Mouse (Mus musculus) erythroblast, adult 5-6 weeks (primary cell): ENCODE results near the gene Hist1h2be. TPM values are rescaled to one million over a fixed set of nuclear protein-coding genes. Genes with fewer than 3 reads are reported as not detected.
"Not testable (repeated sequence)": the region's sequence is repeated elsewhere in the genome, so short reads cannot be mapped to it uniquely, and the experiment has no call there.

Experiments used
- ATAC-seq: replicated peaks from 2 replicates; pipeline ENCODE4 v1.8.0; 2016; ENCODE audit warnings: moderate number of reproducible peaks, mild to moderate bottlenecking, moderate TSS enrichment, inconsistent platforms; ENCODE audit not compliant: poor library complexity, low FRiP score, severe bottlenecking
- total RNA-seq, 2 experiments: library from RNA; stranded (forward) in 1 of 2; stranded (reverse) in 1 of 2; fragments of 150-400 nt in 1 of 2; fragments of 200-764, 138-1000 nt in 1 of 2; gene quantifications; 2 replicates each; pipeline versions ENCODE4 v1.2.3 to v1.2.4; 2015 to 2017; ENCODE audit warnings: low replicate concordance in 2 of 2

Hist1h2be gene
- total RNA-seq, 2 experiments from 2014 or later: 6.7 to 69.9 TPM

DNA sequence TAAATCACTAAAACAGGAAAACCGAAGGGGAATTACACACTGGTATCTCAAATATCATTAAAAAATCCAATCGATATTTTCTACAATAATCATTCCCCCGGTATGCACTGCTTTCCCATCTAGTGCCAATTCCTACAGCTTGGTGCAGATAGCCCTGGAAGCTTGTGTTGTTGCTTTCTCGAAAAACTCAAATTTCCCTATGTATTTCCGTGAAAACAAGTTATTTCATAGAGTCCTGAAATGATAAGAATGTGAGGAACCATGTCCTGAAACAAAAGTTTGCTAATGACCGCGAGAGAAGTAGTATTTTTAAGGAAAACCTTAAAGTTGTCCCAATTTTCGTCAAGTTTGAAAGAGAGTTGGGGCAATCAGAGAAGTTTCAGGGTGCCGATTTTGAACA is 66.5 kb downstream of the Hist1h2be start:
- no peak for ATAC-seq

DNA sequence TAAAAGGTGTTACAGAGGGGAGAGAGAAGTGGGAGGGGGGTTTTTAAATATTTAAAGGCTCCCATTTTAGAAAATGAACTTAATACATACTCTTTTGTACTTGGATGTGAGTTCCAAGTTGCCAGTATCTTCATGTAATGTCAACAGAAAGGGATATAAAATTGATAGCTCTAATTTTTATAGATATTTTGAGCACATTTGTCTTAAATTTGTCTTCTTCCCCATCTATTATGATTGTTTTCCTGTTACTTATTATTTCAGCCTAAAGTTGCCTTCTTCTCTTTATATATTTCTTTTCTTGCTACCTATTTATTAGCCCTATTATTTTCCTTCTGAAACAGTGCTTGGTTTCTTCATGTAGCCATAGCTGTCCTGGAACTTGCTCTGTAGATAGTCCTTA is 68.0 kb downstream of the Hist1h2be start, which contains the start of gene Hist1h1d:
Hist1h1d (plus strand) TSS at position 301 of the 400 bp plus-strand sequence.
- ATAC-seq: no peak

DNA sequence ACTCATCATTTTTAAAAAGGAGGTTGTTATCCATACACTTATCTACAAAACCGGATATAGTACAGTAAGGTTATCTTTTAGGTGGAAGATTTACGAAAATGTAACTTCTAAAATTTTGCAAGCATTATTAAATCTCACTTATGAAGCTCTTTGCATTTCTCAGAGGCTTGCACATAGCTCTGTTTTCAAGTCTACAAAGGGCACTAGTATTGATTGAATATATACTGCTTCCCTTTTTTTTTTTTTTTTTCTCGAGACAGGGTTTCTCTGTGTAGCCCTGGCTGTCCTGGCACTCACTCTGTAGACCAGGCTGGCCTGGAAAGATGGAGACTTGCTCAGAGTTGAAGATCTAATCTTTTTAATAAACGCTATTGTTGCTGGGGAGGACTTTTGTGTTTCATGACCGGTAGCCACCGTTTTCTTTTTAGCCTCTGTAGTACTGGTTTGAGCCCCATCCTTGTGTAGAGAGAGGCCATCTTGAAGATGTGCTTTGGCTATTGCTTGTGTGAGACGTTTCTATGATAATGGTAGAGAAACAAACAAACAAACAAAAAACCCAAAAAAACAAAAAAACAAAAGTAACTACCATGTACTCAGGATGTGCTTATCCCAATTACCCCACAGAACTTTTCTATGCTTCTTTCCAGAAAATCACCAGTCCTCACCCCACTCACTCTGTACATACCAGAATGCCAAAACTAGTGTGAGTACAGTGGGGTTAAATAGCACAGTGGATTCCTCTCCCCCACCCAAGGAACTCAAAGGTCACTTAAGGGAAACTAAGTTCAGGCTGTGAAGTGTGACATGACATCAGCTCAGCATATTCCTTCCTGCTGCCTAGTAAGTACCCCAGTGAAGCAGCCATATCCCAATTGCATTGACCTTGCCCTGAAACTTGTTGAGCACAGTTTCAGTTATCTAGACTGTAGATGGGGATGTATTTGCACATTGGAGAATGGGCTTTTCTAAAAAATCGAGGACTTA is 68.7 kb downstream of the Hist1h2be start:
- ATAC-seq: no peak

DNA sequence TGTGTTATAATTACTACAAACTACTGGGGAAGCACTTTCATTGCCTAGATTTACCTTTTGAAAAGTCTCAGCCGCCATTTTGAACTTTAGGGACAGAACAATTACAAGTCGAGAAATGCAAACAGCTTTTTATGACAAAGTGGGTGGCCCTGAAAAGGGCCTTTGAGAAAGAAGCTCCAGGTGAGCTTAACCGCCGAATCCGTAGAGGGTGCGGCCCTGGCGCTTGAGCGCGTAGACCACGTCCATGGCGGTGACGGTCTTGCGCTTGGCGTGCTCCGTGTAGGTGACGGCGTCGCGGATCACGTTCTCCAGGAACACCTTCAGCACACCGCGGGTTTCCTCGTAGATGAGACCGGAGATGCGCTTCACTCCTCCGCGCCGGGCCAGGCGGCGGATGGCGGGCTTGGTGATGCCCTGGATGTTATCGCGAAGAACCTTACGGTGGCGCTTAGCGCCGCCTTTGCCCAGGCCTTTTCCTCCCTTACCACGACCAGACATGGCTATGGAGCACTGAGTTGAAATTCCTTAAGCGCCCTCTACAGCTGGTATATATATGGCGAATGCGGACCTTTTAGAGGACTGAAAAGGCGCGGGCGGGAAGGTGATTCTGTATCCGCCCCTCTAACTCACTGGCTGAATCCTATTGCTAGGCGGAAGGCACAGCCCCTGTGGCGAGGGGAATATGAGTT is 69.6 kb downstream of the Hist1h2be start, which contains the start of gene Hist1h4f:
Hist1h4f (minus strand) TSS at position 503 of the 689 bp plus-strand sequence.
- ATAC-seq: peak; percentile 51

DNA sequence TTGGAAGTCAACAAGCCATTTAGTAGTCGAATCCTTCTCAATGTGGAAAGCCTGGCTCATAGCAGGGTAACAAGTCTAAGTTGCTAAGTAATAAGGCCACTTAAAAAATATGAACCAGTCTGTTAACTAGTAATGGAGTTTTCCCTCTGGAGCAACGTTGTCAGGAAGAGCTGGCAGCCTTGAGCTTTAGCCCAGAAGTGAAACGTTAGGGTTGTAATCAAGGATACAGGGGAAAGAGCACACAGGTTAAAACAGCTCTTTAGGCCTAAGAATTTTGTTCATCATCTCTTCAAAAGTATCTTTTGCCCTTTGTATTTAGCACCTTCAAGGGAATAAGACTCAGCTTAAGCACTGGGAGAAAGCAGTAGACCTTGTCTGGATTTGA is 70.2 kb downstream of the Hist1h2be start:
- ATAC-seq: peak; percentile 4; the same call in 1 of the 2 replicates

DNA sequence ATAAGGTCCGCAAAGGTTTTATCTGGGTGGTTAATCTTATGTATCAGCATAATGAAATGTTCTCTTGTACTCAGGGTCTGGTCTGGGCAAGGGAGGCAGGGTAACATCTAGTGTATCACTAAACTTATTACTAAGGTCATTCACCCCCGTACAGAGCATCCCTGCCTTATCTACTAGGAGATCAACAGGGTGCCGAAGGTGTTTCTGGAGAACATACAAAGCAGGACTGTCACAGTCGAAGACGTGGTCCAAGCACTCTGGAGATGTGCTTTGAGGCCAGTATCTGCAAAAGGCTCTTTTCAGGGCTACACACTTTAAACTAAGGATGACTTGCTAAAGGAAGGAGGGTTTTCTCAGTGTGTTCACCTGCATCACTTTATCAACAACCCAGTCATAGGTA is 74.2 kb downstream of the Hist1h2be start:
- ATAC-seq: no peak

DNA sequence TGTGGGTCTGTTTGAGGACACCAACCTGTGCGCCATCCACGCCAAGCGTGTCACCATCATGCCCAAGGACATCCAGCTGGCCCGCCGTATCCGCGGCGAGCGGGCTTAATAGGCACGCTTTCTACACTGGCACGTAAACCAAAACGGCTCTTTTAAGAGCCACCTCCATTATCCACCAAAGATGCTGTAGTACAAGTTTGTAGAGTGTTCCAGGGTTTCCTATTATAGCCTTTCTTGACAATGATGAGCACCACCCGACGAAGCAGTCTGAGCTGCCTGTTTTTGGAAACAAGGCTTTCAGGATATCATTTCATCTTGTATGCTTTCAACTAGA is 76.2 kb downstream of the Hist1h2be start:
- peak; percentile 38 for ATAC-seq

DNA sequence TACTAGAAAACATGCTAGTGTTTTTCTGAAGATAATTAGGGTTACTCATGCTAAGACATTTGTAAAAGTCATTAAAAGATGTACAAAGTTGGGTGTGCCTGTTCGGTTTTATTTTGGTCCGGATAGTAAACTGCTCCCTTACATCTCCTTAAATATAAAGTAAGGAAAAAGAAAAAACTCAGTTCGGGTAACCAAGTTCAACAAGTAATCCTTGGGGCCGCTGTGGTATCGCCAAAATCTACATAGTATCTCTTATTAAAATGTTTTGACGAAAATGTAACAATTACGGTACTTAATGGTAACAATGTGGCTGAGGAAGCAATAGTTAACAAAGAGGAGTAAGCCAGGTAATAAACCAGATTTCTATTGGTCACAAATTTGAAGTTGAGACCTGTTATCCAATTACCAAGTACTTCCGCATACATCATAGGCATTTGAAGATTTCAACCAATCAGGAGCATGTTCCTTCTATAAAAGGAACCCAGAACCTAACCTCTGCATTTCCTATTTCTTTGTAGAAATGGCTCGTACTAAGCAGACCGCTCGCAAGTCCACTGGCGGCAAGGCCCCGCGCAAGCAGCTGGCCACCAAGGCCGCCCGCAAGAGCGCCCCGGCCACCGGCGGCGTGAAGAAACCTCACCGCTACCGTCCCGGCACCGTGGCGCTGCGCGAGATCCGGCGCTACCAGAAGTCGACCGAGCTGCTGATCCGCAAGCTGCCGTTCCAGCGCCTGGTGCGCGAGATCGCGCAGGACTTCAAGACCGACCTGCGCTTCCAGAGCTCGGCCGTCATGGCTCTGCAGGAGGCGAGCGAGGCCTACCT is 76.7 kb downstream of the Hist1h2be start, which contains the start of gene Hist1h3f:
Hist1h3f (plus strand) TSS at position 88 of the 822 bp plus-strand sequence.
- peak; percentile 82 for ATAC-seq

DNA sequence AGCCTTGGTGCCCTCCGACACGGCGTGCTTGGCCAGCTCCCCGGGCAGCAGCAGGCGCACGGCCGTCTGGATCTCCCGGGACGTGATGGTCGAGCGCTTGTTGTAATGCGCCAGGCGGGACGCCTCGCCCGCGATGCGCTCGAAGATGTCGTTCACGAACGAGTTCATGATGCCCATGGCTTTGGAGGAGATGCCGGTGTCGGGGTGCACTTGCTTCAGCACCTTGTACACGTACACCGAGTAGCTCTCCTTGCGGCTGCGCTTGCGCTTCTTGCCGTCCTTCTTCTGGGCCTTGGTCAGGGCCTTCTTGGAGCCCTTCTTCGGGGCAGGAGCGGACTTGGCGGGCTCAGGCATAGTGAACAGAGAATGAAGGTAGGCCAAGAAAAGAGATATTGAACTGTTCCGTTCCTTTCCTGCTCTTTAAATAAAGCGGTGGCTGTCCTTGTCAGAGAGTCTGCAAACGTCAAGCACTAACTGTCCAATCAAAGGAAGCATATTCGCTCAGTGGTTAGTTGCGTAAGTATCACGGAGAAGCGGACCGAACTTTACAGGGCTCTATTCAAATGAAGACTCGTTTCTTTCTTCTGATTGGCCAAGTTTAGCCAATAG is 77.8 kb downstream of the Hist1h2be start, which contains the start of gene Hist1h2bh:
Hist1h2bh (minus strand) TSS at position 394 of the 609 bp plus-strand sequence.
- peak; percentile 90 for ATAC-seq

DNA sequence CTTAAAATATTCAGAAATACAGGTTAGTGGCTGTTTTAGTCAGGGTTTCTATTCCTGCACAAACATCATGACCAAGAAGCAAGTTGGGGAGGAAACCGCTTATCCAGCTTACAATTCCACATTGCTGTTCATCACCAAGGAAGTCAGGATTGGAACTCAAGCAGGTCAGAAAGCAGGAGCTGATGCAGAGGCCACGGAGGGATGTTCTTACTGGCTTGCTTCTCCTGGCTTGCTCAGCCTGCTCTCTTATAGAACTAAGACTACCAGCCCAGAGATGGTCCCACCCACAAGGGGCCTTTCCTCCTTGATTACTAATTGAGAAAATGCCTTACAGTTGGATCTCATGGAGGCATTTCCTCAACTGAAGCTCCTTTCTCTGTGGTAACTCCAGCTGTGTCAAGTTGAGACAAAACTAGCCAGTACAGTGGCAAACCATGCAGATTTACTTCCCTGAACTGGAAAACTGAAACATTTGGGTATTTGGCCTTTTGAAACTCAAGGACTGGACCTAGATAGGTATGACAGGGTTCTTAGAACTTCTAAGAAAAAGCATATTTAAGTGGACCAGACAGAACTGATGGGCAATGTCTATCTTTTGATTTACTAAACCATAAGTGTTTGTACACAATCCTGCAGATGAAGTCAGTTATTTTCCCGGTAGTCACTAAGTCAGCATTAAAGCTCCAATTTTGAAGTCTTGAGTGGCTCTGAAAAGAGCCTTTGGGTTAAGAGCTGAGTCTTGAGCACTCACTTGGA is 78.5 kb downstream of the Hist1h2be start:
- not testable (repeated sequence) for ATAC-seq

DNA sequence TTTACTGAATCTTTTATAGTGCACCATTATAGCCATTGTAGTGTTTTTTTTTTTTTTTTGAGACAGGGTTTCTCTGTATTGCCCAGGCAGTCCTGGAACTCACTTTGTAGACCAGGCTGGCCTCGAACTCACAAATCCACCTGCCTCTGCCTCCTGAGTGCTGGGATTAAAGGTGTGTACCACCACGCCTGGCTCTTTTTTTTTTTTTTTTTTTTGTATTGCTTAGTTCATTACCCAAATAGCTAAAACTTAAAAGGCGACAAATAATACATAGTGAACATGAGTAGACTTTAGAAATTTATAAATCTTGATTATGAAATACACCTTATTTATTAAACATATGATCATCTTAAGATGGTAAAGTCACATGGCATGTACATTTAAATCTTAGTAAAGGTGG is 79.4 kb downstream of the Hist1h2be start:
- ATAC-seq: no peak

DNA sequence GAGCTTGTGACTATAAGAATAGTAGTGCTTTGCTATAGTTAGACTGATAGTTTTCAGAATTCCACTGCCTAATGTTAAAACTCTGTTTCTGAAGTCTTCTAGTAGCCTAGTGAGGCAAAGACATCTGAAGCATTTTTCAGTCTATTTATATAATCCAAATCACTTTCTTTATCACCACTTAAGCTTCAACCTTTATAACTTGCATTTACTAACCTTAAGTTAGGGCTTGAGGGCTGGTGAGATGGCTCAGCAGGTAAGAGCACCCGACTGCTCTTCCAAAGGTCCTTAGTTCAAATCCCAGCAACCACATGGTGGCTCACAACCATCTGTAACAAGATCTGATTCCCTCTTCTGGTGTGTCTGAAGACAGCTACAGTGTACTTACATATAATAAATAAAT is 81.1 kb downstream of the Hist1h2be start:
- not testable (repeated sequence) for ATAC-seq

DNA sequence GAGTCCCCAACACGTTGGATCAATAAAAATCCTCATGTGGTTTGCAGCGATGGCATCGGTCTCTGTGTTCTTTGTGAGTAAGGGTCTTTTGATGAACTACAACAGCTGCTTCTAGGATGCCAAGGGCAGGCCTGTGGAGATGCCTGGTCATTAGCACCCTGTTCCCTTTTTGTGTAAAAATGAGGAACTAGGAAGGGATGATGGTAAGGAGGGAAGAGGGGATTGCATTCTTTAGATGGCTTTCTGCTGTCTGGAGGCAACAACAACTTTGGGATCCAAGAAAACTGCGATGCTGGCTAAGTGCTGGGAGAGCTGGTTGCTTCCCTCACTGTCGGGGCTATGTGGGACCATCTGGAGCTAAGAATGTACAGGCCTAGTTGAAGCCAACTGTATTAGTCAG is 82.7 kb downstream of the Hist1h2be start:
- ATAC-seq: no peak

DNA sequence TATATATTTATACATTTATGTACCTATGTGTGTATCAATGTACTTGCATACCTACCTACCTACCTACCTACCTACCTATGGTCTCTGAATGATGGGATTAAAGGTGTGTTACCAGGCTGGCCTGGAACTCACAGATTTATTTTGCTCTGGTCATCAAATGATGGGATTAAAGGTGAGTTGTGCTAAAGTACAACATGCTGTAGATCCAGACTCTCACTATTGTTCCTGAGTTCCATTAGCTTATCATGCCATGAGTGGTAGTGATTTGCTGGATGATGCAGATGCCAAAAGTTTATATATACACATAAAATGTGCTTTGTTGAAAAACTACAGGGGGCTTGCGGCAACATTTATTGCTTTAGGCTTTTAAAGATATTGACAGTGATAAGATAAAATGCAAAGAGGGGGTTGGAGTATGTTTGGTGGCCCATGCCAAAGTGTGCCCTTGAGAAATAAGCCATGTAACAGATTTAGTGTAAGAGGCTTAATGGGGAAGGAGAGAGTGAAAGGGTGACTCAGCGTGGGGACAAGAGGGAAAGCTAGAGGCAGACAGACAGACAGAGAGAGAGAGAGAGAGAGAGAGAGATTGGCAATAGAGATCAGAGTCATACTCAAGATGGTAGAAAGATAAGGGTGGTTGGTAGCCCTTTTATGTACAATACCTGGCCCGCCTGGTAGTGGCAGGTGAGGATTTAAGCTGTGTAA is 83.8 kb downstream of the Hist1h2be start:
- no peak for ATAC-seq

DNA sequence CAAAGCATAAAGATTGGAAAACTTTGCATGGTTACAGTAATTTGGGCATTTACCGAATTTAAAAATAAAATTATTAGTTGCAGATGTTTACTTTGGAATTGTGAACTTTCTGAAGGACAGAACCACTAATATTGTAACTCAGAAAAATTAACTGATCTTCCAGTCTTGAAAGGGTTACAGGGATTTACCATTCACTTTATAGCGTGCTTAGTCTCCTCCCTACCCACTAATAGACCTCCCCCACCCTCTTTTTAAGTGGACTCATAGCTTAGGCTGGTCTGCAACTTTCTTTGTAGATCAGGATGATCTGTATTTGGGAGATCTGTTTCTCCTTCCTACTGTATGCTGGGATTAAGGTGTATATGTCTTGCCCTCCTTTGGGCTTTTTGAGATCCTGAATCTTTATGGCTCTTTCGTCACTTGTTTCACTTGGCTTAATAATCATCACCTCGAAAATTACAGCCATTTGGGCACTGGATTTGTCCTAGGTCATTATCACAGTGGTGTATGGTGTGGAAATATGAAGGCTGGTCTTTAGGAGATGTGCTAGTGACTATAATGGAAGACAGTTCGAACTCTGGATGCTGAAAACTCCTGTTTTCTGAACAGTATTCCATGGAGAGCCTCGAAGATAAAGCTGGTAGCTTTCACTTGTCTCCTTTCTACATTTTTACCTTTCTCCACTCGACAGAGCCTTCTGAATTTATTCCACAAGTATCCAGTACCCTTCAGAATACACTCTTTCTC is 84.7 kb downstream of the Hist1h2be start:
- ATAC-seq: no peak

DNA sequence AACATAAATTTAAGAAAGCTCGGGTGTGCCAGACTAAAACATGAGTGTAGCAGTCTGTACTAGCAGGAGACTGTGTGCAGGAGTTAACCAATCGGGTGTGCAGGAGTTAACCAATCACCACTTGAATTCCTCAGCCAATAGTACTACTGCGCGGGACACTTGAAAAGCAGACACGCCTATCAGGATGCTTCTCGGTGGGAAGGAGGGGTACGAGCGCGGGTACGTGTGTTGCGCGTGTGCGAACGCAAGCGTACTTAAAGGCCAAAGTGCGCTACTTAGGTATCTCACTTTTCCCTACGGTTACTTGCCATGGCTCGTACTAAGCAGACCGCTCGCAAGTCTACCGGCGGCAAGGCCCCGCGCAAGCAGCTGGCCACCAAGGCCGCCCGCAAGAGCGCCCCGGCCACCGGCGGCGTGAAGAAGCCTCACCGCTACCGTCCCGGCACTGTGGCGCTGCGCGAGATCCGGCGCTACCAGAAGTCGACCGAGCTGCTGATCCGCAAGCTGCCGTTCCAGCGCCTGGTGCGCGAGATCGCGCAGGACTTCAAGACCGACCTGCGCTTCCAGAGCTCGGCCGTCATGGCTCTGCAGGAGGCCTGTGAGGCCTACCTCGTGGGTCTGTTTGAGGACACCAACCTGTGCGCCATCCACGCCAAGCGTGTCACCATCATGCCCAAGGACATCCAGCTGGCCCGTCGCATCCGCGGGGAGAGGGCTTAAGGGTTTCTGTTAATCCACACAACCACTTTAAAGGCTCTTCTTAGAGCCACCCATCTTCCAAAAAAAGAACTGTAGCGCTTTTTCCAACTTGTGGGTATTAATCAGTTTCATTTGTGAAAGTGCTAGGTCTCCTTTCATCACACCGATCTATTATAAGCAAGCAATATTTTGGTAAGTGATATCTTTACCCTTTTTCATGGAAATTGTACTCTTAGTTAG is 85.5 kb downstream of the Hist1h2be start, which contains the start of gene Hist1h3g:
Hist1h3g (plus strand) TSS at position 286 of the 939 bp plus-strand sequence.
- ATAC-seq: peak; percentile 69
